Comparison of ENCODE assay signal across 33 mouse cellular contexts in the genomic region with DNA sequence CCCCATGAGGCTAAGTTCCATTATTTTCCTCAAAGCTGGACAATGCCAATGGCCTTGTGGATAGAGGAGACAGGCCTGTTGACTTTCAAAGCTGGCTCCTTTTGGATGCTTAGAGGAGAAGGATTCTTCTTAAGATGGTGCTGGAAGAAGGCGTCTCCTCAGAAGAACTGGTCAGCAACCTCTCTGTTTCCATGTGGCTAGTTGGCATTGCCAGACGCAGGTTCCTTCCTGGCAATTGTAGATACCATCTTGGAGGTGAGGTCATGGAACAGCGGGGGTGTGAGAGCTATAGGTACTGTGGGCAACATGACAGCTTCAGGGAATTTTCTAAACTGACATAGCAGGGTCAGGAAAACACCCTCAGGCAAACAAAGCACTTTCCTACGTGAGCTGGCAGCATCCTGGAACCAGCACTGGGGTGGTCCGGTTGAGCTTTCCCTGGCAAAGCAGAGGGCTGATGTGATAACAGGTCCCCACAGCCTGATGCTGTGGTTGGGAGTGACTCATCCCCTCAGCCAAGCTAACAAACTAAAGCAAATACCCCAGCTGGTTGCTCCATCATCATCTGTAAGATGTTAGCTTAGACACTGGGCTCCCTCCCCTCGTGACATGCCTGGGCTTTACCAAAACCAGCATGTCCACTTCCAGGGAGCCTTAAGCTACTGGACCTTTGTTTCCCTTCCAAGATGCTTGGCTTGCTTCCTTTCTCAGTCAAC.
DNase-seq lines count a peak whose midpoint lies in the region; ATAC-seq lines count a peak whose summit lies in the region.
"Had no signal": no experiment of that assay in that cellular context is flagged by ENCODE, and none has a peak within 500 bp of the region (broad histone marks: within the 10 kb centered on the region; RNA-seq: fewer than 3 reads in every experiment).

No protein-coding gene starts in this region.

- H3K4me1 ChIP-seq in heart, embryonic 11.5 days (ENCODE audit: control insufficient read depth, insufficient read depth, low read length): no peaks in the 10 kb centered on the region
- no peaks in the 10 kb centered on the region for H3K4me1 ChIP-seq in stomach, embryonic 16.5 days (ENCODE audit: control insufficient read depth, insufficient read depth, low read length)
- H3K4me1 ChIP-seq in forebrain, embryonic 13.5 days: no peaks in the 10 kb centered on the region
- H3K4me1 ChIP-seq: embryonic facial prominence, embryonic 12.5 days; forebrain, embryonic 10.5 days; heart, embryonic 15.5 days; intestine, embryonic 15.5 days; limb, embryonic 10.5 days; limb, embryonic 15.5 days; liver, embryonic 13.5 days; midbrain, embryonic 15.5 days; neural tube, embryonic 12.5 days had no signal

- no peaks in the 10 kb centered on the region for H3K36me3 ChIP-seq in heart, embryonic 11.5 days (ENCODE audit: control insufficient read depth, insufficient read depth, low read length)
- H3K36me3 ChIP-seq in stomach, embryonic 16.5 days (ENCODE audit: control insufficient read depth, insufficient read depth, low read length): no peaks in the 10 kb centered on the region
- no peaks in the 10 kb centered on the region for H3K36me3 ChIP-seq in forebrain, embryonic 13.5 days (ENCODE audit: poor library complexity, severe bottlenecking)
- H3K36me3 ChIP-seq: embryonic facial prominence, embryonic 12.5 days; forebrain, embryonic 10.5 days; G1E; heart, embryonic 15.5 days; intestine, embryonic 15.5 days; limb, embryonic 10.5 days; limb, embryonic 15.5 days; liver, embryonic 13.5 days; midbrain, embryonic 15.5 days; neural tube, embryonic 12.5 days had no signal

- WGBS in heart, embryonic 11.5 days (ENCODE audit: insufficient replicate concordance): 62% methylated on average over 6 of the region's 6 CpGs
- 75% methylated on average over 6 of the region's 6 CpGs for WGBS in stomach, embryonic 16.5 days
- 82% methylated on average over 6 of the region's 6 CpGs for WGBS in forebrain, embryonic 13.5 days

- no peak overlapping the region for H3K4me2 ChIP-seq in heart, embryonic 11.5 days
- H3K4me2 ChIP-seq in stomach, embryonic 16.5 days (ENCODE audit: low read depth, low read length): no peak overlapping the region
- no peak overlapping the region for H3K4me2 ChIP-seq in forebrain, embryonic 13.5 days
- H3K4me2 ChIP-seq: embryonic facial prominence, embryonic 12.5 days; heart, embryonic 15.5 days; intestine, embryonic 15.5 days; limb, embryonic 15.5 days; liver, embryonic 13.5 days; midbrain, embryonic 15.5 days; neural tube, embryonic 12.5 days had no signal

- H3K4me3 ChIP-seq in heart, embryonic 11.5 days (ENCODE audit: low read depth, low read length): no peak overlapping the region
- H3K4me3 ChIP-seq in stomach, embryonic 16.5 days (replicated peaks; ENCODE audit: low read length): no peak overlapping the region
- no peak overlapping the region for H3K4me3 ChIP-seq in forebrain, embryonic 13.5 days
- H3K4me3 ChIP-seq: embryonic facial prominence, embryonic 12.5 days; forebrain, embryonic 10.5 days; gastrocnemius, adult 2 months; heart, embryonic 15.5 days; intestine, embryonic 15.5 days; limb, embryonic 10.5 days; limb, embryonic 15.5 days; liver, embryonic 13.5 days; megakaryocyte, embryonic 14.5 days; midbrain, embryonic 15.5 days; neural tube, embryonic 12.5 days had no signal

- no peaks in the 10 kb centered on the region for H3K27me3 ChIP-seq in heart, embryonic 11.5 days (ENCODE audit: control insufficient read depth, insufficient read depth, low read length)
- no peaks in the 10 kb centered on the region for H3K27me3 ChIP-seq in stomach, embryonic 16.5 days (ENCODE audit: control insufficient read depth, insufficient read depth, low read length)
- H3K27me3 ChIP-seq in forebrain, embryonic 13.5 days: no peaks in the 10 kb centered on the region
- H3K27me3 ChIP-seq: embryonic facial prominence, embryonic 12.5 days; heart, embryonic 15.5 days; intestine, embryonic 15.5 days; limb, embryonic 15.5 days; liver, embryonic 13.5 days; midbrain, embryonic 15.5 days; neural tube, embryonic 12.5 days had no signal

- no peak overlapping the region for H3K27ac ChIP-seq in heart, embryonic 11.5 days (ENCODE audit: low read depth, low read length)
- H3K27ac ChIP-seq in stomach, embryonic 16.5 days (ENCODE audit: low read length): no peak overlapping the region
- H3K27ac ChIP-seq in forebrain, embryonic 13.5 days: no peak overlapping the region
- H3K27ac ChIP-seq: embryonic facial prominence, embryonic 12.5 days; forebrain, embryonic 10.5 days; gastrocnemius, adult 2 months; heart, embryonic 15.5 days; hindbrain, postnatal 0 days; intestine, embryonic 15.5 days; limb, embryonic 10.5 days; limb, embryonic 15.5 days; liver, embryonic 13.5 days; midbrain, embryonic 15.5 days; neural tube, embryonic 12.5 days had no signal

- H3K9ac ChIP-seq in heart, embryonic 11.5 days (ENCODE audit: low read depth, low read length): no peak overlapping the region
- H3K9ac ChIP-seq in stomach, embryonic 16.5 days (ENCODE audit: low read length): no peak overlapping the region
- no peak overlapping the region for H3K9ac ChIP-seq in forebrain, embryonic 13.5 days
- H3K9ac ChIP-seq: embryonic facial prominence, embryonic 12.5 days; heart, embryonic 15.5 days; intestine, embryonic 15.5 days; limb, embryonic 15.5 days; liver, embryonic 13.5 days; midbrain, embryonic 15.5 days; neural tube, embryonic 12.5 days had no signal

- no peak for ATAC-seq in heart, embryonic 11.5 days (replicated peaks; ENCODE audit: insufficient number of reproducible peaks, low FRiP score, low TSS enrichment)
- ATAC-seq in stomach, embryonic 16.5 days (ENCODE audit: insufficient read depth, low FRiP score): peak; percentile 72; the same call in 1 of the 2 replicates
- ATAC-seq in forebrain, embryonic 13.5 days: no peak
- ATAC-seq: activated CD4-positive, CD25-positive, alpha-beta regulatory T cell, adult 4 months; forebrain, embryonic 16.5 days; hindbrain, postnatal 0 days; intestine, embryonic 15.5 days; lung, postnatal 0 days; midbrain, embryonic 15.5 days had no signal

- H3K9me3 ChIP-seq in heart, embryonic 11.5 days (replicated peaks; ENCODE audit: control insufficient read depth, low read length): no peaks in the 10 kb centered on the region
- peaks cover 9% of the 10 kb centered on the region; the same call in 1 of the 2 replicates for H3K9me3 ChIP-seq in stomach, embryonic 16.5 days (replicated peaks; ENCODE audit: control insufficient read depth, low read length)
- peaks cover 3% of the 10 kb centered on the region; the same call in 1 of the 2 replicates for H3K9me3 ChIP-seq in forebrain, embryonic 13.5 days (replicated peaks)
- H3K9me3 ChIP-seq: embryonic facial prominence, embryonic 12.5 days; G1E; heart, embryonic 15.5 days; intestine, embryonic 15.5 days; limb, embryonic 10.5 days; limb, embryonic 15.5 days; liver, embryonic 13.5 days; midbrain, embryonic 15.5 days; neural tube, embryonic 12.5 days had no signal

- DNase-seq in heart, adult 11 months: peak; percentile 64
- DNase-seq in 3T3-L1 (ENCODE audit: low read depth, low spot score): peak; percentile 86
- DNase-seq in Muller cell, postnatal 12 days (ENCODE audit: inconsistent ontology term): peak; percentile 25
- no peak for DNase-seq in spleen, adult 12 weeks (ENCODE audit: low spot score)
- no peak for DNase-seq in natural killer cell, adult 2 months (ENCODE audit: low spot score in 2 of 2)
- DNase-seq: adrenal gland, adult 8-10 months; cerebellum, adult 8-10 months; cerebellum, postnatal 25 days; gastrocnemius, adult 2 months; kidney, adult 2 months; kidney, postnatal 4 days; layer of hippocampus, postnatal 36 days; liver, embryonic 13.5 days; lung, adult 18-20 months; lung, postnatal 4 days; right cerebral cortex, adult 18-20 months had no signal

Comparison
In these comparisons a context has a peak if more than half of its experiments do, and no peak if none do; other contexts are left out.
1. DNase-seq: peak in heart, adult 11 months (single experiment), 3T3-L1 (single experiment) and Muller cell, postnatal 12 days (single experiment); none in spleen, adult 12 weeks (single experiment) and natural killer cell, adult 2 months (0 of 2).